Mouse (Mus musculus): ENCODE measurements around the gene Gad1. TPM values are rescaled to one million over a fixed set of nuclear protein-coding genes. Genes with fewer than 3 reads are reported as not detected.

Gad1 gene
- total RNA-seq, 2 experiments from 2014 or later: 368 to 442 TPM

DNA sequence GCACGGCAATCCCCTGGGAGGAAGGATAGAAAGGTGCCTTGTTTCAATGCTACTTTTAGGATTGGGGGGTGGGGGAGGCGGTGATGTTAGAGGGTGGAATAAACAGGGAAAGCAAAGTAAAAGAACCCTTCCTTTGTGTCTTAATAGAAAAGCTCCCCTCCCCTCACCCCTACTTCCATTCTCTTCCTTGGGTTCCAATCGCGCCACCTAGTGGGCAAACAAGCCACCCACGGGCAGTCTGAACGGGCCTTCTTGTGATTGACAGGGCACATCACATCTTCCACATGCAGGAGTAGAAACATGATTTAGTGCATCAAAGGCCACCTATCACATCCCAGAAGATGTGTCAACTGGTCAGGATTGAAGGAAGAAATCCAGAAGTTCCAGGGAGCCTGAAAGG, 67.4 kb downstream of the Gad1 start:
- peak; percentile 36 to 61 for DNase-seq (ENCODE audit: low spot score in 2 of 2)

- DNase-seq (ENCODE audit: low spot score in 2 of 2): no peak
Measured at GRCm38 (mm10) chr2:70622244-70622643, 69.4 kb downstream of the Gad1 start.

- no peak for DNase-seq (ENCODE audit: low spot score in 2 of 2)
Measured at GRCm38 (mm10) chr2:70625761-70626160, 72.9 kb downstream of the Gad1 start.

GRCm38 (mm10) chr2:70628397-70628796, 75.5 kb downstream of the Gad1 start:
- DNase-seq (ENCODE audit: low spot score in 2 of 2): no peak

- DNase-seq (ENCODE audit: low spot score in 2 of 2): no peak
Measured at GRCm38 (mm10) chr2:70629339-70629761, 76.5 kb downstream of the Gad1 start.

DNA sequence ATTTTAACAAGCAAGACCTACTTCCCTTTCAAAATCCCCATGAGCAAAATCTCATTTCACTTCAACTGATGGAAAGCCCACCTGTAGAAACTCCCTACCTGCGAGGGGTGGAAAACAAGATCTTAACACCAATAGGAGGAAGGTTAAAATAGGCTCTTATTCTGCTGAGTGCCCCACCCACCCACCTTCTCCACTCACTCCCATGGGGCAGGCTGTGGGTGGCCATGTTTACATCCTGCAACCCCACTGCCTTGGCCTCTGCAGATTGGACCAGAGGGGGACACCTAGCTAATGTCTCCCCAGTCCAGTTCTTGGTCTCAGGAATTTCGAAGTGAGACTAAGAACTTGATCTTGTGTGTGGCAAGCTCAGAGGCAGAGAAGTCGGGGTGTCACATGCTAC, 77.0 kb downstream of the Gad1 start:
- no peak for DNase-seq (ENCODE audit: low spot score in 2 of 2)

GRCm38 (mm10) chr2:70631321-70631720, 78.4 kb downstream of the Gad1 start:
- no peak for DNase-seq (ENCODE audit: low spot score in 2 of 2)

DNA sequence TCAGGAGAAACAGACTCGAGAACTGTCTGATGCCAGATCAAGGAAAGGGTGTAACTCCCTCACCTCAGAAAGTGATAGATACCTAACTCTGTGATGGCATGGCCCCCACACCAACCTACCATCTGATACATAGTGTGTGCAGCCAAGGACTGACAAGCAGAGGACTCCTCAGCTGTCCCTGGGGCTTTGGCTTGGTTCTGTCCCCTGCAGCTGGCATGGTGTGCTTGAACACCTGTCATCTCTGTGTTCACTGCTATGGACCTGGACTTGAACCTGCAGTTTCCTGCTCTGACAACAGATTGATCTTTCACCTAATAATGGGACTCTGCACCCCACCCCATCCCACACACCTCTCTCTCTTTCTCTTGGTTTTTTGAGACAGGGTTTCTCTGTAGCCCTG, 79.5 kb downstream of the Gad1 start:
- no peak for DNase-seq (ENCODE audit: low spot score in 2 of 2)

DNA sequence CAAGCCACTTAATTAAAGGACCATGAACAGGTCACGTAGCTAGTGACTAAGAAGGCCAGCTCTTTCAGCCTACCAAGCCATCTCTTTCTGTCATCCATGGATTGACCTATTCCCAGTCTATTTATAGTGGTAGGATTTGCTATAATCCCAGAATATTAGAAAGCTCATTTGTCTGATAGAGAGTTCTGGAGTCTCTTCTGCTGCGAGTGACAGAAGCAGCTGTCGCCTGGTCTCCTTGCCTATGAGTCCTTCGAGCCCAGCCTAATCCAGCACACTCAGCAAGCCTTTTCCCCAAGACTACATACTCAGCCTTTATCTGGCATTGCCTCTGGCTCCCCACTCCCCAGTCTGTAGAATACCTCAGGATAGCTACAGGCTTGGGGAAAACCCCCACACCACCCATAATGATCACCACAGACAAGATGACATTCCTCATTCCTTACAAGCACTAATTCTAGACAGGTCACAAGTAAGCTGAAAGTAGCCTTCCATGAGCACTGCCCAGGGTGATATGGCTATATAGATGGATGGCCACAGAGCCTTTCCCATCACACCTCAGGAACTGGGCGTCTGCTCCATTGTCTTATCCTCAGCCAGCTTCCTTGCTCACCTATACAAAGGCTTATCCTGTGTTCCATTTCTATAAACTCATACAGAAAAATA, 81.3 kb downstream of the Gad1 start:
- DNase-seq (ENCODE audit: low spot score in 2 of 2): no peak

DNA sequence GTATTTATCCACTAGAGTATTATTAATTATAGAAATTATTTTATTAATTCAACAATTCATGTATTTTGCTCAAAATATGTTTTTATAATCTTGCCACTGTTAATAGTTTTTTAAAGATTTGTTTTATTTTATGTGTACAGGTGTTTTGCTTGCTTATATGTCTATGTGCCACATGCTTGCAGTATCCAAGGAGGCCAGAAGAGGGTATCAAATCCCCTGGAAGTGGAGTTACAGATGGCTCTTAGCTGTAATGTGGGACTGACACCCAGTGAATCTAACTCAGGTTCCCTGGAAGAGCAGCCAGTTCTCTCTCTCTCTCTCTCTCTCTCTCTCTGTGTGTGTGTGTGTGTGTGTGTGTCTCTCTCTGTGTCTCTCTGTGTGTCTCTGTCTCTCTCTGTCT, 88.1 kb downstream of the Gad1 start:
- DNase-seq (ENCODE audit: low spot score in 2 of 2): no peak

DNA sequence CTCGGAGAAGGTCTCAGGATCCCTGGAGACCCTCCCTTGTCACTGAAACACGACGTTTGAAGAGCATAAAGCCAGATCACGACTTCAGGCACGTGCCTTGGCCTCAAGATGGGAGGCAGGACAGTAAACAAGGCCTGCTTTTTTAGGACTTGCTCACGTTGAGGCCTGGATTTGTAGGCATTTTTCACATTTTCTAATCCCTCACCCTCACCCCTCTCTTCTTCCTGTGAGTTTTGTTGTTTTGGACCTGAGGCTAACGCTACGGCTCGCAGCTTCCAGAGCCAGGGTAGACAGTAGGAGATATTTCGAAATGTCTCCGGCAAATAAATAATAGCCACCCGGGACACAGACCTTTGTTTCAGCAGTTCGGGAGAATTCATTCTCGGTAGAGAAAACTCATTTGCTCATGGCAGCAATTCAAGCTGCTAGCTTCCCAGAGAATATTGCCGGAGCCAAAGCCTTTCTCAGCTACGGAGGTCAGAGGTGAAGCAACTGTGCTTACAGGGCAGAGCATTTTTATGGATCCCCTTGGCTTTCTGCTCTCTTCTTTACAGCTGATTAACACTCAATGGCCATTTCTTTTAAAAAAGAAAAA, 90.2 kb downstream of the Gad1 start:
- no peak for DNase-seq (ENCODE audit: low spot score in 2 of 2)

- no peak for DNase-seq (ENCODE audit: low spot score in 2 of 2)
Measured at GRCm38 (mm10) chr2:70645266-70645780, 92.5 kb downstream of the Gad1 start.

DNA sequence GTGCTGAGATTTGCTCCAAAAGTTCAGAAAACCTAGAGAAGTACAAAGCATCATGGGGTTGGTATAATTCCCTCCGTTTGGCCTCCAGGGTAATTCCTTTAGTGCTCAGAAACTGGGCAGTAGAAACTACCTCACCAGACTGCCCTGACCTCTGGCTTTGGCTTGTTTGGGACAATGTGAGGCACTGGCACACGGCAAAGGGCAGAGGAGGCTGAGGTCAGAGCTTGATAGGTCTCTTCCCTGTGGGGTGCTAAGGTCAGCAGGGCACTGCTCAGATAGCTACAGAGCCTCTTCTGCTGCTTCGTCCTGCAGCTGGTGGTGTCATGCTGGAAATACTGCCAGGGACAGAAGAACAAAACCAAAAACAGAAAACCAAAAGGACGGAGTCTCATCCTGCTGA, 94.8 kb downstream of the Gad1 start:
- no peak for DNase-seq (ENCODE audit: low spot score in 2 of 2)

- no peak for DNase-seq (ENCODE audit: low spot score in 2 of 2)
Measured at GRCm38 (mm10) chr2:70648271-70648670, 95.4 kb downstream of the Gad1 start.

- DNase-seq (ENCODE audit: low spot score in 2 of 2): no peak
Measured at GRCm38 (mm10) chr2:70649471-70649870, 96.6 kb downstream of the Gad1 start.

Other genes starting within 250 kb of the Gad1 start
- under 1 TPM; 0.26 to 0.44 TPM for gene Sp5, start 78.1 kb upstream of the Gad1 start, total RNA-seq (2021)
- under 1 TPM; 0.61 to 0.91 TPM for gene Erich2, start 44.3 kb upstream of the Gad1 start, total RNA-seq (2021)
- 100 to 1,000 TPM in 1 of 2 experiments, 10 to 100 TPM in 1; 98.9 to 102 TPM for gene Gorasp2, start 108.5 kb downstream of the Gad1 start, total RNA-seq (2021)
- gene Gm26558, start 109.0 kb downstream of the Gad1 start, total RNA-seq (2021): under 1 TPM; 0.82 to 0.88 TPM